Mouse (Mus musculus): ENCODE measurements around the gene Prr12. TPM values are rescaled to one million over a fixed set of nuclear protein-coding genes. Genes with fewer than 3 reads are reported as not detected.
A peak's percentile ranks its signal among the peaks of the same experiment; 100 is the strongest.
"Not testable (repeated sequence)": the region's sequence is repeated elsewhere in the genome, so short reads cannot be mapped to it uniquely, and the experiment has no call there.

The Prr12 gene
- total RNA-seq, 2 experiments from 2014 or later: 47.7 to 59.7 TPM

- DNase-seq: peak in 1 of 2 experiments; percentile 37
These were observed 28.1 kb downstream of the Prr12 start for GRCm38 (mm10) chr7:45024281-45025248.

DNA sequence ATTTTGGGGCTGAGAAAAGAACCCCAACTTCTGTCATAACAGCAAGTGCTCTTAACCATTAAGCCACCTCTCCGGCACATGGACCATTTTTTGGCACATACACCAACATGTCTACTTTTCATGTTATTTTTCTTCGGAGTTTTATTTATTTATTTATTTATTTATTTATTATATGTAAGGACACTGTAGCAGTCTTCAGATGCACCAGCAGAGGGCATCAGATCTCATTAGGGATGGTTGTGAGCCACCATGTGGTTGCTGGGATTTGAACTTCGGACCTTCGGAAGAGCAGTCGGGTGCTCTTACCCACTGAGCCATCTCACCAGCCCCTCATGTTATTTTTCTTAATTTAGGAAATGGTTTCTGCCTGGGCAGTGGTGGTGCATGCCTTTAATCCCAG, 29.0 kb downstream of the Prr12 start:
- not testable (repeated sequence) for DNase-seq

GRCm38 (mm10) chr7:45020225-45020624, 32.5 kb downstream of the Prr12 start:
- no peak for DNase-seq

- peak; percentile 77 to 82 for DNase-seq
These were observed 33.6 kb downstream of the Prr12 start for GRCm38 (mm10) chr7:45019031-45019571.

DNA sequence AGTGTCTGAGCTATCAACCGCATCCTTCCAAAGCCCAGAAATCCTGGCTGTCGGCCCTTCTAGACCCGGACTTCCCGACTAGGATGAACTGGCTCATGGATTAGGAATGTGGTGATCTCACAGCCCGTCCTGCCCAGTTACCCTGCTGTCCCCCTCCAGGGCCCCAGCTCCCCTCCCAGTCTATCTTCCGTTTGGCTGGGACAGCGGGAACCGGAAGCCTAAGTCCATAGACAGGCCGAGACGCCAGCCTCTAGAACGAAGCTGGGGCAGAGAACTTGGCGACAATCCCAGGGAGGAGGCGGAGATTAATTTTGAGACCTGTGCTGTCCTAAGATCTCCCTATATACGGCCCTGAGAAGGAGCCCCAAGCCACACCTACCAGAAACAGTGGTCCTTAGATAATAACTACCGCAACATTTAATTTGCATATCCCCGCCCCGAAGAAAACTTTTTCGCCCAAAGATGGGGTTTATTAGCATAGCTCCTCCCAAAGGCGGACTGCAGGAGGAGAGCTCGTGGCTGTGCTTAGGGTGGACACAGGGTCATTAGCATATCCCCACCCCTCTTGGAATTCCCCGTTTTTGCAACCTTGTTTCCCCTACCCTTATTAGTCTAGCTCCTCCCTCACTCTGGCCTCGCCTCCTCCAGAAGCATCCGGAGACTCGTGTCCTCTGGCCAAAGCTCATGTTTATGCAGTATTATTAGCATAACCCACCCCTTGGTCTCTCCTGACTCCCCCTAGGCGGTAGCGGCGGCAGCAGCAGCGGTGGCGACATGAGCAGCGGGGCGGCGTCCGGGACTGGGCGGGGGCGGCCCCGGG, 35.2 kb downstream of the Prr12 start, which contains the start of gene Rras:
Gene Rras, plus strand, starts transcription at position 720 of the 820 bp plus-strand sequence.
- DNase-seq: peak; percentile 92

DNA sequence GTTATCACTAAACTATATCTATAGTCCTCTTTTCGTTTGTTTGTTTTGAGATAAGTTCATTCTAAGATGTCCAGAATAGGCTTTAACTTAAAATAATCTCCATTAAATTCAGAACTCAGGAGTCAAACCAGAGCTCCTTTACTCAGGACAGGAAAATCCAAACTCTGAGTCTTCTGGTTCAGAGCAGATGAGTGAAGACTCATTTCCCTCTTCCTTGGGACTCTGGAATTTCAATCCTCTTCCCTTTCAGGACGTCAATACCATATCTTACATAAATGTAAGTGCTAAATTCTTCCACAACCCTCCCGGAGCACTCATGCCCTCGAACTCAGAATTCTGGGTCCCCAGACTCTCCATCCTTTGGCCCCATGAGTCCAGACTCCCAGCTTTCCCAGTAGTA, 35.9 kb downstream of the Prr12 start:
- no peak for DNase-seq

- DNase-seq: peak; percentile 99
These were observed 36.6 kb downstream of the Prr12 start, which contains the start of gene Scaf1 for GRCm38 (mm10) chr7:45015957-45016612. TSS of gene Scaf1 (minus strand) at chr7:45016363.

DNA sequence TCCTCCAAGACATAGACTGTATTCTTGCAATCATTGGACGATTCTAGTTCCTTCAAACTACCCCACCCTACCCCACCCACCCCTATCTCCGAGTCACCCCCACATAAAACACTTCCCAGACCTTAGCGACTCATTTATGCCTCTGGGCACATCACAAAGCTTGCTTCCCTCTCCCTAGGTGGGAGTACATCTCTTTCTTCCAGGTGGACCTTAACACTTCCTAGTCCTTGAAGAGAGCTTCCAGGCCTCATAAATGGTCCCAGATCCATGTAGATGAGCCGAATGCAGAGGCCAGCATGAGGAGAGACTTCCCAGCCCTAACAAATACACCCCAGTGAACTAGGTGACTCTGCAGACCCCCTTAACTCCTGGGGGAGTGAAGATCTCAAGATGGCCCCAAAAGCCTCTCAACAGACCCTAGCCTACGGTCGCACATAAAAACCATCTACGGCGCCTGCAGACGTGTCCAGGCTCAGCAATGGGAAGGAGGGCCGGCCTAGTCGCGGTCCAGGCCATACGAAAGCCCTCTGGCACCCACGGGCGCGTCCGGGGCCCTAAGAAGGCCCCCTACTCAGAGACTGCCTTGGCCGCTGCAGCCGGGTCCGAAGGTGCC, 37.2 kb downstream of the Prr12 start:
- DNase-seq: no peak

DNA sequence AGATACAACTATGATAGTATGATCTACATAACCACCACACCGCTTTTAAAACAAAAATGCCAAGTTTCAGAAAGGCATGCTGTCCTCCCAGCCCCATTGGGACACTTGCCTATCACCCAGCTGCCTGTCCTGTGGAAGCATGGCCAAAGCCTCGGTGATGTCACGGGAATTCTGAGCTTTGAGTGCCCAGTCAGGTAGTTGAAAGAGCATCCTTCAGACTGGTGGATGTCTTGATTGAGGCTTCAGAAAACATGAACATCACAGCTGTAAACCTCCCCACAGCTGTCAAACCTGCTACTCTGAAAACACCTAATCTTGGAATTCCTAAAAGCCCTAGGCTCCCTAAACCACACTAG, 38.6 kb downstream of the Prr12 start:
- DNase-seq: no peak

DNA sequence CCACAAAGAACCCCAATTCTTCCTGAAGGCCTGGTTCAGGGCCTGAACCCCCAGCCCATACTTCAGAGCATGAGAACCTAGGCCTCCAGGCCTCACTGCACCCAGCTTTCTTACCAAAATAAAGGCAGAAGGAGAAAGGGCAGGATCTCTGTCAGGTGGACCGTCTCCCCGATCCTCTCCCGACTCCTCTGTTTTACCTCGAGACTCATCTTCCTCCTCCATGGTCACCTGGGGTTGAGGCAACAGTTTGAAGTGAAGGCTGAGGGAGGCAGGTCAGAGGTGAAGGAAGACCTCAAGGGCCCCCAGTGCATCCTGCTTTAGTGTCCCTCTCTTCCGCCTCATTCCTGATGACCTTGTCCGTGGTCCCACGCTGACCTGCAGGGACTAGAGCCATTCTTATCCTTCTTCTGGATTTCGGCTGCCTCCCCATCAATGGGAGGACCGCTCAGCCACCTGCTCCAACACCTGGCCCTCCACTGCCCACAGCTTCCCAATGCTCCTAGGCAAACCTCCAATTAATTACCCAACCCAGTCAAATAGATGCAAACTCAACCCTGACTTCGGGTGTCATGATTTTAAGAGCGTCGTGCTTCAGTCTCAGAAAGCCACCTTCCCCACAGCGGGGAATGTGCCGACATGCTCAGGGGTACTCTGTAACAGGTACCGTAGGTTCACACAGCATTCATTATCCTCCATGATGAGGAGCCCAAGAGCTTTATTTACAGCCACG, 39.1 kb downstream of the Prr12 start:
- DNase-seq: no peak

- DNase-seq: no peak
These were observed 39.9 kb downstream of the Prr12 start for GRCm38 (mm10) chr7:45012824-45013223.

DNA sequence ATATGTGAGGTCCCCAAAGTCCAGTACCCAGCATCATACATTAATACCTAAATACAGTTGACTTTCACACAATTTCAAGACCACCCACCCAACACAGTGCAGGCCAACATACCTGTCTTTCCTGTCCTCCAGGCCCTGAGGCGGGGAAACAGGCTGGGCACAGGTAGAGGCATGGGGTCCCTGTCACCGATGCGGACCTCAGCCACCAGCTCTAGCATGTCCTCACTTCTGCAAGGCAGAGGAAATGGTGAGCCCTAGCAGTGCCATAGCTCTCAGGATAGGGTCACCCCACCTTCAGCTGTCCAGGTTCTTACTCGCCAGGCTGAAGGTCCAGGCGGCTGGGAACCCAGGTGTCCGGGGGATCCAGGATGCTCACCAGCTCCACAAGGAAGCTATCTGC, 40.7 kb downstream of the Prr12 start:
- no peak for DNase-seq

DNA sequence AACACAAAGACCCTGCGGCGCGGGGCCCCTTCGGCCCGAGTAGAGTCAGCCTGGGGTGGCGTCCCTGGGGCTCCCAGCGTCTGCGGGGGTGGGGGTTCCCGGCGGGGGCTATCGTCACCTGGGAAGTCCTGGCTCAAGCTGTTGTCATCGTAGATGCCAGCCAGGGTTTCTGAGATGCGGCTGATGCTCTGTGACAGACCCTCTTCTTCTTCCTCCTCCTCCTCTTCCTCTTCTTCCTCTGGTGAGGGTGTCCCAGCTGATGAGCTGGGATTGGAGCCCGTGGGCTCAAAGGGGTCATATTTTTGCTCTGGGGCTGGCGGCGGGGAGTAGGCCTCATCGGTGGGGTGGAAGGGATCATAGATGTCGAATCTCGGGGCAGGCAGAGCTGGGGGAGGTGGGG, 44.3 kb downstream of the Prr12 start:
- no peak for DNase-seq

- DNase-seq: no peak
These were observed 44.8 kb downstream of the Prr12 start for GRCm38 (mm10) chr7:45007846-45008245.

- no peak for DNase-seq
These were observed 45.5 kb downstream of the Prr12 start for GRCm38 (mm10) chr7:45007141-45007540.

GRCm38 (mm10) chr7:45006503-45006902, 46.2 kb downstream of the Prr12 start:
- no peak for DNase-seq

GRCm38 (mm10) chr7:45005321-45005992, 47.2 kb downstream of the Prr12 start:
- no peak for DNase-seq

GRCm38 (mm10) chr7:45004546-45004945, 48.1 kb downstream of the Prr12 start:
- no peak for DNase-seq

DNA sequence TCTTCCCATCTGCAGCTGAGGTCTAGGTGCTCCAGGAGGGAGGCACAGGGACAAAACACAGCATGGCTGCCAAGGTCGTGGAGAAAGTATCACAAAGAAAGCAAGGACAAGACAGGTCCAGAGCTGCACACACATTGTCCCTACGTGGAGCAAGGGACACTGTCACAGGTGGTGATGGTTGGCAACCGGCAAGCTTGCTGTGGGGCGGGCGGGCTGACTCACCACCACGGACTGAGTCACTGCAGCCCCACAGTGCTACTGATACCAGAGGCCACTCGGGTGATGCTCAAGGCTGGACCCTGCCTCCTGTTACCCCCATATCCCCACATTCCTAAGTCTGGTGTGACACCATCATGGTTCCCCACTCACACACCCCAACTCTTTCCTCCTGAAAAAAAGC, 50.2 kb downstream of the Prr12 start:
- peak; percentile 73 to 76 for DNase-seq

DNA sequence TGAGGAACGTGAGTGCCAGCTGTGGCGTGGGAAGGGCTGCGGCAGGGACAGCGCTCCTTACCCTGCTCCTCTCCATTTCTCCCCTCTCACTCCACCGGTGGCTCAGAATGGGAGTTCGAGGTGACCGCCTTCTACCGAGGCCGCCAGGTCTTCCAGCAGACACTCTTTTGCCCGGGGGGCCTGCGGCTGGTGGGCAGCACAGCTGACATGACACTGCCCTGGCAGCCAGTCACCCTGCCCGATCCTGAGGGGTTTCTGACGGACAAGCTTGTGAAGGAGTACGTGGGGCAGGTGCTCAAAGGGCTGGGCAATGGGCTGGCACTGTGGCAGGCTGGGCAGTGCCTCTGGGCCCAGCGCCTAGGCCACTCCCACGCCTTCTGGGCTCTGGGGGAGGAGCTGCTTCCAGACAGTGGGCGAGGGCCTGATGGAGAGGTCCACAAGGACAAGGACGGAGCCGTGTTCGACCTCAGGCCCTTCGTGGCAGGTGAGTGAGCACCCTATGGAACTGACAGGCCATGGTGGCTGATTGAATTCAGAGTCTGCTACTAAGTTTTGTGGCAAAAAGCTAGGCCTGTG, 52.1 kb downstream of the Prr12 start:
- peak in 1 of 2 experiments; percentile 55 for DNase-seq

All from adrenal gland, postnatal 36 days (tissue).